Mouse (Mus musculus) neural tube, embryonic 14.5 days (tissue): ENCODE results near the gene Myo3b. TPM values are rescaled to one million over a fixed set of nuclear protein-coding genes. Genes with fewer than 3 reads are reported as not detected.

Source experiments
- ATAC-seq: fragments of 200-750 bp; cut with Nextera tagmentation; 2 replicates; pipeline ENCODE4 v1.8.0; 2017; ENCODE audit warnings: low read depth, mild to moderate bottlenecking, moderate TSS enrichment, moderate library complexity
- H3K27ac ChIP-seq: fragments of 300-500 bp; sonication (generic); 2 replicates; pipeline ENCODE4 v1.5.1; 2014; ENCODE audit warnings: low read depth, mild to moderate bottlenecking, control low read depth, low read length, moderate library complexity, mixed read lengths
- H3K27me3 ChIP-seq: fragments of 300-500 bp; sonication (generic); 2 replicates; pipeline ENCODE4 v1.6.1; 2014; ENCODE audit warnings: low read length; ENCODE audit not compliant: control insufficient read depth, insufficient read depth
- H3K36me3 ChIP-seq: fragments of 300-500 bp; sonication (generic); 2 replicates; pipeline ENCODE4 v1.6.1; 2014; ENCODE audit warnings: low read length, mixed read lengths; ENCODE audit not compliant: control insufficient read depth, insufficient read depth
- H3K4me1 ChIP-seq: fragments of 300-500 bp; sonication (generic); 2 replicates; pipeline ENCODE4 v1.6.1; 2014; ENCODE audit warnings: low read length; ENCODE audit not compliant: control insufficient read depth, insufficient read depth
- H3K4me2 ChIP-seq: fragments of 300-500 bp; sonication (generic); 2 replicates; pipeline ENCODE4 v1.6.1; 2014; ENCODE audit warnings: mild to moderate bottlenecking, low read depth, low read length, control low read depth
- H3K4me3 ChIP-seq: fragments of 300-500 bp; sonication (generic); 2 replicates; pipeline ENCODE4 v1.5.1; 2014; ENCODE audit warnings: low read depth, low read length, control low read depth, mixed read lengths
- H3K9ac ChIP-seq: fragments of 300-500 bp; sonication (generic); replicated peaks from 2 replicates; pipeline ENCODE4 v1.6.1; 2014; ENCODE audit warnings: low read depth, mild to moderate bottlenecking, control low read depth, low read length, mixed read lengths
- H3K9me3 ChIP-seq: fragments of 300-500 bp; sonication (generic); 2 replicates; pipeline ENCODE4 v1.6.1; 2016; ENCODE audit warnings: low read length; ENCODE audit not compliant: control insufficient read depth
- WGBS: fragments of 180-500 bp; shearing (Covaris S2); extraction: QIAGEN DNeasy Blood & Tissue Kit; methylation state at CpG from one replicate; pipeline ENCODE4 v1.1.7; 2014; 5-methylcytosine and 5-hydroxymethylcytosine counted together
- polyA plus RNA-seq: library from polyadenylated mRNA; unstranded; fragments of >200 nt; fragmentation: Nextera tagmentation; extraction: Ambion mirVana; gene quantifications from 2 replicates; pipeline ENCODE4 v1.2.1, GENCODE M21; 2014

Gene Myo3b
- polyA plus RNA-seq, 1 experiment from 2014 or later = 0.21 TPM

GRCm38 (mm10) chr2:70053803-70054202 is 14.9 kb downstream of the Myo3b start:
- WGBS = 50% methylated on average over 9 of the region's 9 CpGs
- ATAC-seq = no peak; the same call in 1 of the 2 replicates
- Histone ChIP-seq H3K27me3 (no peaks in the 10 kb centered on the region), H3K4me2 (no peak overlapping the region), H3K9ac (no peak overlapping the region), H3K4me3 (no peak overlapping the region), H3K4me1 (peaks cover 4% of the 10 kb centered on the region; the same call in 1 of the 2 replicates), H3K27ac (peak overlapping the region; percentile 55; the same call in 1 of the 2 replicates), H3K36me3 (no peaks in the 10 kb centered on the region), H3K9me3 (no peaks in the 10 kb centered on the region)

- no peak for ATAC-seq
- peaks cover 9% of the 10 kb centered on the region for H3K4me1 ChIP-seq
- no peaks in the 10 kb centered on the region for H3K27me3 ChIP-seq
- no peak overlapping the region for H3K4me2 ChIP-seq
- H3K4me3 ChIP-seq = no peak overlapping the region
- no peaks in the 10 kb centered on the region for H3K36me3 ChIP-seq
- 94% methylated on average over 4 of the region's 4 CpGs for WGBS
- no peaks in the 10 kb centered on the region for H3K9me3 ChIP-seq
- H3K27ac ChIP-seq = no peak overlapping the region
- no peak overlapping the region for H3K9ac ChIP-seq
These were observed 19.3 kb downstream of the Myo3b start for GRCm38 (mm10) chr2:70058201-70058600.

GRCm38 (mm10) chr2:70060359-70061345 is 21.7 kb downstream of the Myo3b start:
- Histone ChIP-seq H3K4me2 (no peak overlapping the region), H3K27ac (peak overlapping the region; percentile 55; the same call in 1 of the 2 replicates), H3K27me3 (no peaks in the 10 kb centered on the region), H3K4me3 (no peak overlapping the region), H3K9me3 (no peaks in the 10 kb centered on the region), H3K4me1 (peaks cover 5% of the 10 kb centered on the region), H3K9ac (no peak overlapping the region), H3K36me3 (no peaks in the 10 kb centered on the region)
- WGBS = 54% methylated on average over 11 of the region's 11 CpGs
- peak; percentile 63; the same call in 1 of the 2 replicates for ATAC-seq

- H3K9me3 ChIP-seq = no peaks in the 10 kb centered on the region
- H3K4me1 ChIP-seq = peaks cover 5% of the 10 kb centered on the region
- ATAC-seq = no peak
- WGBS = 91% methylated on average over 6 of the region's 6 CpGs
- no peak overlapping the region for H3K4me3 ChIP-seq
- H3K36me3 ChIP-seq = no peaks in the 10 kb centered on the region
- H3K27me3 ChIP-seq = no peaks in the 10 kb centered on the region
- H3K27ac ChIP-seq = no peak overlapping the region
- no peak overlapping the region for H3K9ac ChIP-seq
- no peak overlapping the region for H3K4me2 ChIP-seq
These were observed 26.2 kb downstream of the Myo3b start for GRCm38 (mm10) chr2:70065116-70065515.

GRCm38 (mm10) chr2:70065729-70066300 is 26.9 kb downstream of the Myo3b start:
- H3K36me3 ChIP-seq = no peaks in the 10 kb centered on the region
- H3K9me3 ChIP-seq = no peaks in the 10 kb centered on the region
- H3K4me2 ChIP-seq = no peak overlapping the region
- no peak overlapping the region for H3K9ac ChIP-seq
- no peak overlapping the region for H3K27ac ChIP-seq
- H3K27me3 ChIP-seq = no peaks in the 10 kb centered on the region
- no peak for ATAC-seq
- H3K4me1 ChIP-seq = no peaks in the 10 kb centered on the region
- no peak overlapping the region for H3K4me3 ChIP-seq
- 36% methylated on average over 7 of the region's 7 CpGs for WGBS

GRCm38 (mm10) chr2:70066338-70067022 is 27.6 kb downstream of the Myo3b start:
- Histone ChIP-seq H3K27me3 (no peaks in the 10 kb centered on the region), H3K36me3 (no peaks in the 10 kb centered on the region), H3K4me1 (no peaks in the 10 kb centered on the region), H3K4me2 (no peak overlapping the region), H3K27ac (no peak overlapping the region), H3K4me3 (no peak overlapping the region), H3K9ac (no peak overlapping the region), H3K9me3 (no peaks in the 10 kb centered on the region)
- ATAC-seq = no peak
- 53% methylated on average over 6 of the region's 6 CpGs for WGBS

- Histone ChIP-seq H3K9ac (no peak overlapping the region), H3K27me3 (no peaks in the 10 kb centered on the region), H3K27ac (no peak overlapping the region), H3K4me1 (no peaks in the 10 kb centered on the region), H3K36me3 (no peaks in the 10 kb centered on the region), H3K4me3 (no peak overlapping the region), H3K9me3 (no peaks in the 10 kb centered on the region), H3K4me2 (no peak overlapping the region)
- WGBS = 86% methylated on average over 5 of the region's 5 CpGs
- ATAC-seq = no peak
These were observed 30.9 kb downstream of the Myo3b start for GRCm38 (mm10) chr2:70069861-70070260.

- Histone ChIP-seq H3K4me1 (no peaks in the 10 kb centered on the region), H3K4me2 (no peak overlapping the region), H3K9me3 (no peaks in the 10 kb centered on the region), H3K27me3 (no peaks in the 10 kb centered on the region), H3K4me3 (no peak overlapping the region), H3K9ac (no peak overlapping the region), H3K27ac (no peak overlapping the region), H3K36me3 (no peaks in the 10 kb centered on the region)
- ATAC-seq = no peak
- WGBS = 76% methylated on average over 17 of the region's 17 CpGs
These were observed 44.6 kb downstream of the Myo3b start for GRCm38 (mm10) chr2:70083444-70084020.
